Mouse (Mus musculus) liver, embryonic 15.5 days (tissue): ENCODE results near the gene Sphk2. TPM values are rescaled to one million over a fixed set of nuclear protein-coding genes. Genes with fewer than 3 reads are reported as not detected.

Source experiments
- ATAC-seq: fragments of 200-750 bp; cut with Nextera tagmentation; 2 replicates; pipeline ENCODE4 v1.8.0; 2017; ENCODE audit warnings: moderate number of reproducible peaks, mild to moderate bottlenecking, moderate library complexity; ENCODE audit not compliant: insufficient read depth
- H3K27ac ChIP-seq: fragments of 300-500 bp; sonication (generic); replicated peaks from 2 replicates; pipeline ENCODE4 v1.5.1; 2015; ENCODE audit warnings: mild to moderate bottlenecking, inconsistent platforms
- H3K27me3 ChIP-seq: fragments of 300-500 bp; sonication (generic); 2 replicates; pipeline ENCODE4 v1.6.1; 2015; ENCODE audit warnings: mild to moderate bottlenecking, inconsistent platforms
- H3K36me3 ChIP-seq: fragments of 300-500 bp; sonication (generic); replicated peaks from 2 replicates; pipeline ENCODE4 v1.6.1; 2015; ENCODE audit warnings: moderate library complexity, mild to moderate bottlenecking, inconsistent platforms
- H3K4me1 ChIP-seq: fragments of 300-500 bp; sonication (generic); replicated peaks from 2 replicates; pipeline ENCODE4 v1.6.1; 2015; ENCODE audit warnings: inconsistent platforms
- H3K4me2 ChIP-seq: fragments of 300-500 bp; sonication (generic); 2 replicates; pipeline ENCODE4 v1.6.1; 2015; ENCODE audit warnings: moderate library complexity, mild to moderate bottlenecking, inconsistent platforms
- H3K4me3 ChIP-seq: fragments of 300-500 bp; sonication (generic); replicated peaks from 2 replicates; pipeline ENCODE4 v1.5.1; 2015; ENCODE audit warnings: mild to moderate bottlenecking, inconsistent platforms
- H3K9ac ChIP-seq: fragments of 300-500 bp; sonication (generic); 2 replicates; pipeline ENCODE4 v1.6.1; 2015; ENCODE audit warnings: moderate library complexity, mild to moderate bottlenecking, inconsistent platforms
- H3K9me3 ChIP-seq: fragments of 300-500 bp; sonication (generic); replicated peaks from 2 replicates; pipeline ENCODE4 v1.6.1; 2016; ENCODE audit warnings: inconsistent platforms
- WGBS: fragments of 180-500 bp; shearing (Covaris S2); methylation state at CpG from one replicate; pipeline ENCODE4 v1.1.7; 2015; ENCODE audit warnings: mixed read lengths; ENCODE audit not compliant: insufficient replicate concordance; 5-methylcytosine and 5-hydroxymethylcytosine counted together
- polyA plus RNA-seq: library from polyadenylated mRNA; unstranded; fragments of >200 nt; fragmentation: Nextera tagmentation; extraction: Ambion mirVana; gene quantifications from 2 replicates; pipeline ENCODE4 v1.2.1, GENCODE M21; 2015

The Sphk2 gene
- polyA plus RNA-seq, 1 experiment from 2014 or later: 10.4 TPM

DNA sequence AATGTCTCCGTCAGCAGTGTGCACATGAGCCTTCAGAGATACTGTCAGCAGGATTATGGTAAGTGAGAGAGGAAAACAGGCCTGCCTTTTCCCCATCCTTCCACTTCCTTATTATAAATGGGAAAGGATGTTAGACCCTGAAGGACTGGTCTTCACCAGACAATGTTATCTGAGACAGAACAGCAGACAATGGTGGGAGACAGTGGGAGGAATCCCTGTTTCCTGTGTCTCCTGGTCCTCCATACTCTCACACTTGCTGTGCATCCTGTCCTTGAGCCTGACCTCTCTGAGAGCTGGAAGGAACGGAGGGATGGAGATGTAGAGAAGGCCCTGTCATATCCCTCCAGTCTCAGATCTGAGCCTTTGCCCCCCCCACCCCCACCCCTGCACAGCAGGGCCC is 25.4 kb downstream of the Sphk2 start:
- peak; percentile 51 for ATAC-seq
- H3K36me3 ChIP-seq: no peaks in the 10 kb centered on the region
- H3K9ac ChIP-seq: no peak overlapping the region
- no peaks in the 10 kb centered on the region for H3K4me1 ChIP-seq
- WGBS: 55% methylated on average over 2 of the region's 2 CpGs
- no peak overlapping the region for H3K4me2 ChIP-seq
- no peaks in the 10 kb centered on the region for H3K9me3 ChIP-seq
- H3K4me3 ChIP-seq: no peak overlapping the region
- H3K27ac ChIP-seq: no peak overlapping the region
- peaks cover 10% of the 10 kb centered on the region; the same call in 1 of the 2 replicates for H3K27me3 ChIP-seq

DNA sequence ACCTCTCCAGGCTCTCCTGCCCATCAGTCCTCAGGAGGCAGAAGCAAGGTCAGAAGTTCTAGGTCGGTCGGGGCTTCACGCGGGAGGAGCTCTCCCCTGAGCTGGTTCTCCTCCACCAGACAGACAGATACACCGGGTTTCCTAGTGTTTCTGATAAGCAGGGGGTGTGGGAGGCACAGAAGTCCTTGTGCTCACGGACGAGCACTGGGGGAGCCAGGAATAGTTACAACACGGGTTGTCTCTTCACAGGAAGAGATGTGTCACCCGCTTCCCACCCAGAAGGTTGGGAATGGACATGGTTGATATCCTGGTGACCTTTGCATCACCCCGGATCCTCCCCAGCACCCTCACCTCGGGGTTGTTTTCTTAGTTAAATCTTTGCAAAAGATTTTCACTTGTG is 28.0 kb downstream of the Sphk2 start:
- H3K4me3 ChIP-seq: no peak overlapping the region
- no peak for ATAC-seq
- H3K4me1 ChIP-seq: no peaks in the 10 kb centered on the region
- H3K9me3 ChIP-seq: no peaks in the 10 kb centered on the region
- no peak overlapping the region for H3K9ac ChIP-seq
- no peak overlapping the region for H3K27ac ChIP-seq
- 36% methylated on average over 11 of the region's 11 CpGs for WGBS
- H3K36me3 ChIP-seq: no peaks in the 10 kb centered on the region
- H3K4me2 ChIP-seq: no peak overlapping the region
- H3K27me3 ChIP-seq: peaks cover 10% of the 10 kb centered on the region; the same call in 1 of the 2 replicates

GRCm38 (mm10) chr7:45689099-45689498 is 28.7 kb downstream of the Sphk2 start:
- no peak overlapping the region for H3K4me2 ChIP-seq
- H3K27ac ChIP-seq: no peak overlapping the region
- no peak overlapping the region for H3K9ac ChIP-seq
- ATAC-seq: no peak
- H3K4me3 ChIP-seq: no peak overlapping the region
- peaks cover 15% of the 10 kb centered on the region; the same call in 1 of the 2 replicates for H3K27me3 ChIP-seq
- 50% methylated on average over 6 of the region's 6 CpGs for WGBS
- no peaks in the 10 kb centered on the region for H3K36me3 ChIP-seq
- H3K4me1 ChIP-seq: no peaks in the 10 kb centered on the region
- H3K9me3 ChIP-seq: no peaks in the 10 kb centered on the region

DNA sequence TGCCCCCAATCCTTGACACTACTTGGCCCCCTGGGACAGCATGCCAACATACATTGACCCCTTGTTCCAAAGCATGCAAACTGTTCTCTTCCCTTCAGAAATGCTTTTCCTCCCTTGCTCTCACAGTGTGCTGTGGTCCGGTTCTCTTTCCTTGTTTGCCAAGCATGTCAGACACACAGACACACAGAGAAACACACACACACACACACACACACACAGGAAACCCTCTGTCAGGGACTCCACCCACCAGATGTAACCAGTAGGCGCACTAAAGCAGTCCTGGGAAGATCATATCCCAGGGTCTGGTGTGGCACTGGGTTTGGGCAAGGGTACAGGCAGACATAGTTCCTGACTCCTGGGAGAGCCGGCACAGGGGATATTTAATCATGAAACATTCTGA is 31.0 kb downstream of the Sphk2 start:
- no peak overlapping the region for H3K27ac ChIP-seq
- WGBS: 56% methylated on average over 3 of the region's 3 CpGs
- ATAC-seq: no peak
- H3K4me1 ChIP-seq: peaks cover 9% of the 10 kb centered on the region
- no peak overlapping the region for H3K4me2 ChIP-seq
- H3K36me3 ChIP-seq: no peaks in the 10 kb centered on the region
- H3K9me3 ChIP-seq: no peaks in the 10 kb centered on the region
- peaks cover 20% of the 10 kb centered on the region; the same call in 1 of the 2 replicates for H3K27me3 ChIP-seq
- no peak overlapping the region for H3K4me3 ChIP-seq
- no peak overlapping the region for H3K9ac ChIP-seq

DNA sequence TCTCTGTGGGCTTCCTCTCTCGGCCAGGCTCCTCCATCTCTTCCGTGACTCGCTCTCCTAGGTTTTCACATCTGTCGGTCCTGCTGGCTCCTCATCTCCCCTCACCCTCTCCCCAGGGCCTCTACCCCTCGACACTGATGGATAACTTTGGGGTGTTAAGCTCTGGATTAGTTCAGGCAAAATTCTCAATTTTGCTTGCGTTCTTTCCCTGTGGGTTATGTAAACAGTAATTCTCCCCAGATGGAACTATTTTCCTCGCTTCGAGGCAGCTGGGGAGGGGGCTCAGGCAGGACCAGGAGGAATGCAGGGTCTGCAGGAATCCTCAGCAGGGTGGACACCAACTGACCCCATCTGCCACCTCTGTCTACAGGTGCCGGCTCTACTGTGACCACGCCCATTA is 32.0 kb downstream of the Sphk2 start:
- no peak for ATAC-seq
- Histone ChIP-seq H3K4me2 (no peak overlapping the region), H3K4me3 (no peak overlapping the region), H3K9ac (no peak overlapping the region), H3K4me1 (peaks cover 13% of the 10 kb centered on the region), H3K27ac (no peak overlapping the region), H3K9me3 (no peaks in the 10 kb centered on the region), H3K27me3 (peaks cover 19% of the 10 kb centered on the region; the same call in 1 of the 2 replicates), H3K36me3 (no peaks in the 10 kb centered on the region)
- WGBS: 56% methylated on average over 10 of the region's 10 CpGs

- WGBS: 60% methylated on average over 7 of the region's 7 CpGs
- no peaks in the 10 kb centered on the region for H3K9me3 ChIP-seq
- ATAC-seq: no peak
- H3K4me2 ChIP-seq: no peak within 1 kb of the TSS
- H3K27ac ChIP-seq: no peak within 1 kb of the TSS
- H3K27me3 ChIP-seq: peaks cover 10% of the 10 kb centered on the region; the same call in 1 of the 2 replicates
- H3K36me3 ChIP-seq: no peaks in the 10 kb centered on the region
- H3K4me1 ChIP-seq: peaks cover 13% of the 10 kb centered on the region
- H3K9ac ChIP-seq: no peak within 1 kb of the TSS
- H3K4me3 ChIP-seq: no peak within 1 kb of the TSS
Measured at GRCm38 (mm10) chr7:45683396-45684050, 34.3 kb downstream of the Sphk2 start, which contains the start of gene Ntn5. TSS of gene Ntn5 (plus strand) at chr7:45684022.

- peaks cover 10% of the 10 kb centered on the region; the same call in 1 of the 2 replicates for H3K27me3 ChIP-seq
- H3K4me1 ChIP-seq: peaks cover 13% of the 10 kb centered on the region
- no peaks in the 10 kb centered on the region for H3K9me3 ChIP-seq
- peak overlapping the region; percentile 43; the same call in 1 of the 2 replicates for H3K4me2 ChIP-seq
- 24% methylated on average over 14 of the region's 14 CpGs for WGBS
- no peak overlapping the region for H3K27ac ChIP-seq
- H3K9ac ChIP-seq: no peak overlapping the region
- no peaks in the 10 kb centered on the region for H3K36me3 ChIP-seq
- no peak overlapping the region for H3K4me3 ChIP-seq
- ATAC-seq: no peak
Measured at GRCm38 (mm10) chr7:45682144-45683126, 35.4 kb downstream of the Sphk2 start.

- WGBS: 42% methylated on average over 8 of the region's 8 CpGs
- H3K27ac ChIP-seq: no peak overlapping the region
Measured at GRCm38 (mm10) chr7:45681046-45681736, 36.6 kb downstream of the Sphk2 start.

GRCm38 (mm10) chr7:45679966-45680621 is 37.7 kb downstream of the Sphk2 start:
- H3K4me1 ChIP-seq: peaks cover 13% of the 10 kb centered on the region
- no peaks in the 10 kb centered on the region for H3K9me3 ChIP-seq
- H3K4me3 ChIP-seq: no peak overlapping the region
- WGBS: 61% methylated on average over 14 of the region's 14 CpGs
- no peak overlapping the region for H3K9ac ChIP-seq
- no peak overlapping the region for H3K4me2 ChIP-seq
- H3K27me3 ChIP-seq: peaks cover 10% of the 10 kb centered on the region; the same call in 1 of the 2 replicates
- no peaks in the 10 kb centered on the region for H3K36me3 ChIP-seq
- no peak overlapping the region for H3K27ac ChIP-seq
- no peak; the same call in 1 of the 2 replicates for ATAC-seq

More at GRCm38 (mm10) chr7:45681046-45681736, 36.6 kb downstream of the Sphk2 start:
- Histone ChIP-seq H3K27me3 (peaks cover 10% of the 10 kb centered on the region; the same call in 1 of the 2 replicates), H3K36me3 (no peaks in the 10 kb centered on the region), H3K9ac (no peak overlapping the region), H3K4me1 (peaks cover 13% of the 10 kb centered on the region), H3K4me2 (no peak overlapping the region), H3K4me3 (no peak overlapping the region), H3K9me3 (no peaks in the 10 kb centered on the region)
- no peak for ATAC-seq

DNA sequence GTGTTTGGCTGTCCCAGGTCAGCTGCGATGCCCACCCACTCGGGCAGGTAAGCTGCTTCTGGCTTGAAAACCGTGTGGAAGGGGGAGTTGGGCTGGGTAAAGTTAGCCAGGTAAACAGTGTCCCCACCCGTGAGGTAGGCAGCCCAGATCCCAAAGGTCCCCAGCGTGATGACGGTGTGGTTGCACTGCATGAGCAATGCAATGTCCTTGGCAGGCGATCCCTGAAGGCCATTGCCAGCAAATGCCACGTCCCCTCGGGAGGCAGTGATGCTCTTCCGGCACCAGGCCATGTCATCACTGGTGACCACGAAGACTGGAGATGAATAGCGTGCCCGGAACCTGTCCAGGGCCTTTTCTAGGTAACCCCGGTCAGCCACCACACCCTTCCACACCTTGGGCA is 39.3 kb downstream of the Sphk2 start:
- no peak overlapping the region for H3K27ac ChIP-seq
- no peak overlapping the region for H3K9ac ChIP-seq
- H3K9me3 ChIP-seq: no peaks in the 10 kb centered on the region
- WGBS: 75% methylated on average over 14 of the region's 14 CpGs
- H3K4me2 ChIP-seq: no peak overlapping the region
- no peaks in the 10 kb centered on the region for H3K27me3 ChIP-seq
- H3K36me3 ChIP-seq: no peaks in the 10 kb centered on the region
- H3K4me1 ChIP-seq: peaks cover 13% of the 10 kb centered on the region
- ATAC-seq: no peak
- no peak overlapping the region for H3K4me3 ChIP-seq
